Mouse (Mus musculus) testis, adult 2 months (tissue): ENCODE data around the gene Kif2c. TPM values are rescaled to one million over a fixed set of nuclear protein-coding genes. Genes with fewer than 3 reads are reported as not detected.

Experiments
- H3K27ac ChIP-seq: fragments of 200-500 bp; 2 replicates; pipeline ENCODE4 v1.5.1; 2012; ENCODE audit warnings: low read depth, low read length; ENCODE audit not compliant: control insufficient read depth, insufficient read depth
- H3K27me3 ChIP-seq: fragments of 200-500 bp; 2 replicates; pipeline ENCODE4 v1.6.1; 2012; ENCODE audit warnings: mild to moderate bottlenecking, low read length, moderate library complexity; ENCODE audit not compliant: control insufficient read depth, insufficient read depth
- H3K36me3 ChIP-seq: fragments of 200-500 bp; 2 replicates; pipeline ENCODE4 v1.6.1; 2012; ENCODE audit warnings: mild to moderate bottlenecking, low read length; ENCODE audit not compliant: control insufficient read depth, insufficient read depth
- H3K4me1 ChIP-seq: fragments of 200-500 bp; 2 replicates; pipeline ENCODE4 v1.6.1; 2012; ENCODE audit warnings: low read length; ENCODE audit not compliant: control insufficient read depth, insufficient read depth
- H3K4me3 ChIP-seq: fragments of 200-500 bp; 2 replicates; pipeline ENCODE4 v1.5.1; 2012; ENCODE audit warnings: low read depth, mild to moderate bottlenecking, low read length, moderate library complexity, mixed read lengths; ENCODE audit not compliant: control insufficient read depth
- CTCF ChIP-seq: fragments of 200-500 bp; IDR thresholded peaks from 2 replicates; pipeline ENCODE4 v1.5.1; 2012; ENCODE audit warnings: low read depth, mild to moderate bottlenecking, inconsistent platforms, low read length, moderate library complexity; ENCODE audit not compliant: control insufficient read depth, insufficient read depth, insufficient replicate concordance
- POLR2A ChIP-seq: fragments of 200-500 bp; IDR thresholded peaks from 2 replicates; pipeline ENCODE4 v1.6.1; 2012; ENCODE audit warnings: low read depth, mild to moderate bottlenecking, inconsistent platforms, low read length, moderate library complexity; ENCODE audit not compliant: control insufficient read depth
- polyA plus RNA-seq: library from polyadenylated mRNA; depleted of rRNA; stranded (reverse); fragments of >200 nt; gene quantifications from 2 replicates; pipeline ENCODE4 v1.2.3, GENCODE M21; 2012

Gene Kif2c
- polyA plus RNA-seq, 1 experiment: 325 TPM

DNA sequence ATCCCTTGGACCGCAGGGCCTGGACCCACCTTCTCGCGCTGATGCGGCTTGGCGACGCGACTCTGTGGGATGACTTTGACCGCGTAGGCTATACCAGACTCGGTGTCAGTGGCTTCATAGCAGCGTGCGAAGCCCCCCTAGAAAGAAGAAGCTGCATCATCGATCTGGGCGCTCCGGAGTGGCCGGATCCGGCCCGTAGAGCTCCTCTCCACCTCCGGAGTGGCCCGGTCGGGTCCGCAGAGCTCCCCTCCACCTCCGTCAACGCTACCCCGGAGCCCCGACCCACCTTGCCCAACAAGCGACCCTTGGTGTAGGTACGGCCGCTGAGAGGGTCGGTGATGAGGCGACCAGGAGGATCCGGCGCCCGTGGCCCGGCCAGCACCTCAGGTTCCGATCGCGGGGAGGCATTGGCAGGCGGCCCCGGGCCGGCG is 49.1 kb downstream of the Kif2c start:
- Histone ChIP-seq H3K4me1 (peaks cover 17% of the 10 kb centered on the region), H3K27me3 (no peaks in the 10 kb centered on the region), H3K4me3 (peak overlapping the region; percentile 84), H3K36me3 (no peaks in the 10 kb centered on the region), H3K27ac (no peak overlapping the region)
- TF ChIP-seq POLR2A: no peak
- no peak for TF ChIP-seq CTCF

DNA sequence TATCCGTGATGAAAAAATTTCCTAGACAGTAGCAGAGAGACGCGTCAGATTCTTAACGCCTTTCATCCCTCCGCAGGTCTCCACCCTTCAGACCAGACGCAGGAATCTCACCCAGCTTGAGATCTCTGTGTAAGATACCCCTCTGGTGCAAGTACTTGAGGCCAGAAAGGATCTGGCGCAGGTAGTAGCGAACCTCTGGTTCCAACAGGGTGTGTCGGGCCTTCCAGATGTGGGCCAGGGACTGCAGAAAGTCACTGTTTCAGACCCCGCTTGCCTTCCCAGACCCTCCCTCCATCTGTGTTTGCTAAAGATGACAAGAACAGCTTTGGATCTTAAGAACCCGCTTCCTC is 49.7 kb downstream of the Kif2c start:
- H3K27ac ChIP-seq: no peak overlapping the region
- H3K36me3 ChIP-seq: no peaks in the 10 kb centered on the region
- TF ChIP-seq CTCF (no peak), POLR2A (no peak)
- H3K27me3 ChIP-seq: no peaks in the 10 kb centered on the region
- no peak overlapping the region; the same call in 1 of the 2 replicates for H3K4me3 ChIP-seq
- H3K4me1 ChIP-seq: peaks cover 19% of the 10 kb centered on the region

DNA sequence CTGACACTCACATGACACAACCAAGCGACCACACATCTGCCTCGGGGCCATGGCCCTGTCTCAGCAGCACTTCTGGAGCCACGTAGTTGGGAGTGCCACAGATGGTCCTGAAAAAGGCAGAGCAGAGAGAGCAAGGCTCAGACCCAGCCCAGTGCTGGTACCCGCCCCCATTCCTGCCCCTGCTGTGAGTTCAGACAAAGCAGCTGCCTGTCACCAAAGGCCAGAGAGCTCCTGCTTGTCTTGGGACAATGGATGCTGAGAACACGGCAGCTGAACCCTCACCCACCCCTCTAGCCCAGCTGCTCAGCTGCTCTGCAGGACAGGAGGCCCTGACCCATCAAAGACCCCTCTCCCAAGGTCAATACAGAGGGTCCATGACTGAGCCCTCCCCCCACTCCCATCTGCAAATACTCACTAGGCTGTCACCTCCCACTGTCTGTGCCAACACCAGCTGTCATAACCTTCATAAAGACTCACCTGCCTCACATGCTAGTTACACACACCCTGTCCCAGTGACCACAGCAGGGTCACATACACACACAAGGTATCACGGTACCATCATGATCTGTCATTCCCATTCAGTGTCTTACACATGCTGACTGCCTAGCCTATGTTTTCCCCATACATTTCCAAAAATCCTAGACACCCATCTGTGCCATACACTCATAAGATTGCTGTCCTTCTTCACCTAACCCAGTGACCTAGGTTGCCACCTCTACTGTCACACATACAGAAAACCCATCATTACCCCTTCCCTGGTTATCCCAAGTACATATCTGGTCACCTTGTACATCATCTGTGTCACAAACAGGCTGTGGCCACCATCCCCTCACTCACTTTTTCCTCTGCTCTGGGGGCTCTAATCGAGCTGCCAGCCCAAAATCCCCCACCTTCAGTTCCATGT is 50.3 kb downstream of the Kif2c start:
- no peak for TF ChIP-seq POLR2A
- Histone ChIP-seq H3K4me1 (peaks cover 19% of the 10 kb centered on the region), H3K27ac (no peak overlapping the region)

DNA sequence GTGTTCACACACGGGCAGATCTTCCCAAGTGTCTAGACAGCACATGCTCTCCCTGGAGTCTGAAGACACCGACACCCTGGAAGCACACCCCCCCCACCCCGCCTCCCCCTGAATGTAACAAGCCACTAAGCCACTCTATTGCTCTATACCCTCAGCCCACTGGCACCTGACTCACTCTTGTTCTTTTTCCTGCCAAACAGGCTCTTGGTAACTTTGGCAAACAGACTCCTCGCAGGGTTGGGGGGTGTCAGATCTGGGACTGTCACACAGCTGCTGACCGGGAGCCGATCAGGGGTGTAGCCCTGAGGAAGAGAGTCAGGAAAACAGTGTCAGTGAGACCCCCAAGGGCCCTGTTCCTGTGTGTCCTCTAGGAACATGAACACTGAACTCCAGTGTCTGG is 51.2 kb downstream of the Kif2c start:
- no peaks in the 10 kb centered on the region for H3K27me3 ChIP-seq
- no peaks in the 10 kb centered on the region for H3K36me3 ChIP-seq
- no peak overlapping the region for H3K27ac ChIP-seq
- H3K4me3 ChIP-seq: no peak overlapping the region
- TF ChIP-seq POLR2A (no peak), CTCF (no peak)
- peaks cover 19% of the 10 kb centered on the region for H3K4me1 ChIP-seq

More for the DNA sequence above, 50.3 kb downstream of the Kif2c start:
- Histone ChIP-seq H3K36me3 (no peaks in the 10 kb centered on the region), H3K27me3 (no peaks in the 10 kb centered on the region), H3K4me3 (no peak overlapping the region)

DNA sequence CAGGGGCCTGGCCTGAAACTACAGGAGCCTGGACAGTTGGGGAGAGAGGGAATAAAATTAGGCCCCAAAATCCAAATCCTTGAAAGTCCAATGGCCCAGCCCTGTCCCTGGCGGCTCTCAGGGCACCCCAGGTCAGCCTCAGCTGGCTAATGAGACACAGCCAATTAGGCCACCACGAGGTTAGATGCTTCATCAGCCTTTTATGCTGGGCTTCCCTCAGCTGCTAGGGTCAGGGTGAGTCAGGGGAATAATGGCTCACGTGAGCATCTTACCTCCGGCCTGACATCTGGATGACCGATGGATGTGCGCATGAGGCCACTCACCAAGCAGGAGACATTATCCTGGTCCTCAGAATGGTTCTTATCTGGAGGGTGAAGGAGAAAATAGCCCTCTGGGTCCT is 51.6 kb downstream of the Kif2c start:
- H3K4me3 ChIP-seq: no peak overlapping the region

DNA sequence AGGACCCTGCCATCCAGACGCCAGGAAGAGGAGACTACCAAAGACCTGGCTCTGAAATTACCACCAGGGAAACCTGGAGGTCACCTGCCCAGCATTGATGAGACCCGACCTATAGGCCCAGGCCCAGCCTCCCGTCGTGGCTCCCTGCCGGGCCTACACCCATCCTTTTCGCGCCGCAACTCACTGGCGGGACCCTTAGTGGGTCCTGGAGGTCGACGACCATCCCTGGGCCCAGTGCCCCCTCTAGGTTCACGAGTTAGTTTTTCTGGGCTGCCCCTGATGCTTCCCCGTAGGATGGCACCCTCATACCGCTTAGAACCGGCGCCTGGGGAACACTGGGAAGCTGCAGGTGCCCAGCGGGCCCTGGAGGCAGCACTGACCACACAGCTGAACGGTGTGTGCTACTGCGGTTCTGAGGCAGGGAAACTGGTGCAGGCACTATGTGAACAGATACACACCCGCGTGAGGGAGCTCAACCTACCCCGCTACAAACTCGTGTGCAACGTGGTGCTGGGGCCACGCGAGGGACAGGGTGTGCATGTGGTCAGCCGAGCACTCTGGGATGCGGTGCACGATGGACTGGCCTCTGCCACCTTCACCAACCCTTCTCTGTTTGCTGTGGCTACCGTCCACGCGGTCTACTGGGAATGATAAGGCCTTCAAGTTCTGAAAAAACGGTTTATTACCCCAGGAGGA is 54.3 kb downstream of the Kif2c start:
- TF ChIP-seq POLR2A (no peak), CTCF (no peak)
- H3K4me3 ChIP-seq: no peak overlapping the region
- peaks cover 19% of the 10 kb centered on the region for H3K4me1 ChIP-seq
- H3K36me3 ChIP-seq: no peaks in the 10 kb centered on the region
- no peaks in the 10 kb centered on the region for H3K27me3 ChIP-seq
- no peak overlapping the region for H3K27ac ChIP-seq

More for the DNA sequence above, 51.6 kb downstream of the Kif2c start:
- Histone ChIP-seq H3K36me3 (no peaks in the 10 kb centered on the region), H3K27me3 (no peaks in the 10 kb centered on the region), H3K27ac (no peak overlapping the region), H3K4me1 (peaks cover 22% of the 10 kb centered on the region)
- TF ChIP-seq POLR2A (no peak), CTCF (no peak)

DNA sequence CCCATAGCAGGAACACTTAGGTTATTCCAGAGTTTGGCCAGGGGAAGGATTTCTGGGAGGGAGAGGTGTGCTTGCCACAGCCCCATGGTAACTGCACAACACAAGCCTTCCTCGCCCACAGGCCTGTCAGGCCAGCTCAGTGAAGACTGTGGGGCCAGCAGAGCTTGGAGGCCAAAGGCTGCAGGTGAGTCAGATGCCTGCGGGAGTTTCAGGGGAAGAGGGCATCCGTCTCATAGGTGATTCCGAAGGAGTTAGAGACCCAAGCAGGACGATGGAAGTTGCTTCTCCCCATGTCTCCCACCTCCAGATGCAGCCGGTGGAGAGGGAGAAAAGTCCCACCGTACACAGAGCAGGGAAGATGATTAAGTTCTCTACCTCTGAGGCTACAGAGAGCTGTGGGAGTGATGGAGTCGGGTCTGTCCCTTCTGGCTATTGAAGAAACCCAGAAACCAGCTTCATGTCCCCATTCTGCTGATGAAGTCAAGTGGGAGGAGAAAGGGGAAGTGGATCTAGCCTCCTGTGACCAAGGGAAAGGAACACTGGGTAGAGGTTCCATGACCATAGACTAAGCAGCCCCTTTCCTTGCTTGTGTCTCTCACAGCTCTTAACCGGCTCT is 55.7 kb downstream of the Kif2c start, which contains the start of gene Tctex1d4:
TSS of gene Tctex1d4 (plus strand) at position 120 of the 616 bp plus-strand sequence.
- H3K36me3 ChIP-seq: no peaks in the 10 kb centered on the region
- no peak within 1 kb of the TSS for H3K4me3 ChIP-seq
- TF ChIP-seq CTCF (no peak), POLR2A (no peak)
- peaks cover 14% of the 10 kb centered on the region for H3K4me1 ChIP-seq
- peak within 1 kb of the TSS; percentile 16 for H3K27ac ChIP-seq
- no peaks in the 10 kb centered on the region for H3K27me3 ChIP-seq
